Mouse (Mus musculus) brain, embryonic 14.5 days (tissue): Measurements from ENCODE around the gene Tsc22d2.

Experiments
- CTCF ChIP-seq: fragments of 200-500 bp; IDR thresholded peaks from 2 replicates; pipeline ENCODE4 v1.5.1; 2012; ENCODE audit warnings: inconsistent platforms, mild to moderate bottlenecking, moderate library complexity, borderline replicate concordance; ENCODE audit not compliant: insufficient read depth, insufficient read length; ENCODE audit errors: extremely low read depth
- POLR2A ChIP-seq: fragments of 200-500 bp; IDR thresholded peaks from 2 replicates; pipeline ENCODE4 v1.6.1; 2012; ENCODE audit warnings: mild to moderate bottlenecking, inconsistent platforms, borderline replicate concordance; ENCODE audit not compliant: poor library complexity, insufficient read depth, insufficient read length, severe bottlenecking; ENCODE audit errors: extremely low read depth

DNA sequence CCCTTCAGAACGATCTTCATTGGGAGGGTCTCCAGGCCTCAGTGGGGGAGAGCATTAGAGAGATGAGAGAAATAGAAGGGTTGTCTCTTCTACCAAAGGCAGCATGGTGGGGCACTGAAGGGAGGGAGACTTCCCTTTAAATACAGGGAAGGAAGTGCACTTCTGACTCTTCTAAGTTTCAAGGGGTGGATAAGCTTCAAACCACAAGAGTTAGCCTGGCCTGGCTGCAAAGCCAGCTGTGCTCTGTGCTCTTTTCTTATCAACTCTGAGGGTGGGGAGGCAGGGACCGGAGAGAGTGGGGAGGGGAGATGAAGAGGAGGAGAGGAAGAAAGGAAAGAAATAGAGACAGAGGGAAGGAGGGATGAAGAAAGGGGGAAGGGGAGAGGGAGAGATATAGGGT lies 87.4 kb downstream of the Tsc22d2 start:
- TF ChIP-seq CTCF, result no peak
- no peak for TF ChIP-seq POLR2A
